Mouse (Mus musculus) hindbrain, postnatal 0 days (tissue): Measurements from ENCODE around the gene Olfr229. TPM values are rescaled to one million over a fixed set of nuclear protein-coding genes. Genes with fewer than 3 reads are reported as not detected.
"Not testable (repeated sequence)": the region's sequence is repeated elsewhere in the genome, so short reads cannot be mapped to it uniquely, and the experiment has no call there.

Experiments
- ATAC-seq: fragments of 200-750 bp; cut with Nextera tagmentation; 2 replicates; pipeline ENCODE4 v1.8.0; 2017; ENCODE audit warnings: mild to moderate bottlenecking, moderate TSS enrichment, moderate library complexity
- DNase-seq: peaks from one replicate; pipeline ENCODE4 v3.0.0-alpha.2; 2015; ENCODE audit warnings: low spot score
- H3K27ac ChIP-seq: fragments of 300-500 bp; sonication (generic); 2 replicates; pipeline ENCODE4 v1.5.1; 2014; ENCODE audit warnings: mild to moderate bottlenecking
- H3K27me3 ChIP-seq: fragments of 300-500 bp; sonication (generic); 2 replicates; pipeline ENCODE4 v1.6.1; 2014; ENCODE audit warnings: low read length, mixed read lengths; ENCODE audit not compliant: insufficient read depth
- H3K36me3 ChIP-seq: fragments of 300-500 bp; sonication (generic); 2 replicates; pipeline ENCODE4 v1.6.1; 2014; ENCODE audit warnings: low read length, mixed read lengths; ENCODE audit not compliant: insufficient read depth
- H3K4me1 ChIP-seq: fragments of 300-500 bp; sonication (generic); 2 replicates; pipeline ENCODE4 v1.6.1; 2014; ENCODE audit warnings: antibody characterized with exemption, low read length, mixed read lengths; ENCODE audit not compliant: insufficient read depth
- H3K4me2 ChIP-seq: fragments of 300-500 bp; sonication (generic); 2 replicates; pipeline ENCODE4 v1.6.1; 2014; ENCODE audit warnings: low read depth, mild to moderate bottlenecking, low read length, moderate library complexity, mixed read lengths
- H3K4me3 ChIP-seq: fragments of 300-500 bp; sonication (generic); 2 replicates; pipeline ENCODE4 v1.5.1; 2014; ENCODE audit warnings: low read length
- H3K9ac ChIP-seq: fragments of 300-500 bp; sonication (generic); replicated peaks from 2 replicates; pipeline ENCODE4 v1.6.1; 2014; ENCODE audit warnings: mild to moderate bottlenecking, low read length, moderate library complexity, mixed read lengths
- H3K9me3 ChIP-seq: fragments of 300-500 bp; sonication (generic); 2 replicates; pipeline ENCODE4 v1.6.1; 2016; ENCODE audit warnings: low read length, mixed read lengths
- CTCF ChIP-seq: IDR thresholded peaks from 2 replicates; pipeline ENCODE4 v1.5.1; 2016; ENCODE audit warnings: antibody characterized with exemption, control low read depth, low read depth
- WGBS: fragments of 180-500 bp; shearing (Covaris S2); extraction: QIAGEN DNeasy Blood & Tissue Kit; methylation state at CpG from one replicate; pipeline ENCODE4 v1.1.7; 2014; 5-methylcytosine and 5-hydroxymethylcytosine counted together
- polyA plus RNA-seq: library from polyadenylated mRNA; unstranded; fragments of >200 nt; fragmentation: Nextera tagmentation; extraction: Ambion mirVana; gene quantifications from 2 replicates; pipeline ENCODE4 v1.2.1, GENCODE M21; 2015
- total RNA-seq: library from RNA; depleted of rRNA; stranded (reverse); fragments of >200 nt; gene quantifications from 2 replicates; pipeline ENCODE4 v1.2.3, GENCODE M21; 2014; rRNA removed

Olfr229 gene
- total and polyA plus RNA-seq, 2 experiments from 2014 or later, result not detected

DNA sequence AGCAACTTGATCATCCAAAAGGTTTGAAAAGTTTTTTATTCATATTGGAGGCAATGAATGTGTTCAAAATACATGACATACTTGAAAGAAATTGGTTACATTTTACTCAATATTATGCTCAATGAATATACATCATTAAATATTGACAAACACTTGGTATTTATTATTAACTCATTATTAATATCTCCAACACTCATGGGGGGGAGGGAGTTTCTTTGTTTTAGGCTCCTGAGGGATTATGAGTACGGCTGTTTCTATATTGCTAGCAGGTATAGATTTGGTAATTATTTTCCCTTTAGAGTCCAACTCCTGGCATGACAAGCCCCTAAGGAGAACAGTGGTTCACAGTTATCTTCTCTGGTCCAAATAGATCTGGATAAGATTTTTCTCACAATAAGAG lies 30.1 kb downstream of the Olfr229 start, which contains the start of gene Olfr974:
Olfr974 (plus strand) TSS at position 301 of the 400 bp plus-strand sequence.
- ATAC-seq, result no peak
- Histone ChIP-seq H3K4me2 (no peak within 1 kb of the TSS), H3K9me3 (no peaks in the 10 kb centered on the region), H3K36me3 (no peaks in the 10 kb centered on the region), H3K4me3 (no peak within 1 kb of the TSS), H3K27ac (no peak within 1 kb of the TSS), H3K4me1 (no peaks in the 10 kb centered on the region), H3K9ac (no peak within 1 kb of the TSS), H3K27me3 (no peaks in the 10 kb centered on the region)
- DNase-seq, result no peak
- no peak for TF ChIP-seq CTCF
- WGBS, result 87% methylated on average over 1 of the region's 1 CpGs

DNA sequence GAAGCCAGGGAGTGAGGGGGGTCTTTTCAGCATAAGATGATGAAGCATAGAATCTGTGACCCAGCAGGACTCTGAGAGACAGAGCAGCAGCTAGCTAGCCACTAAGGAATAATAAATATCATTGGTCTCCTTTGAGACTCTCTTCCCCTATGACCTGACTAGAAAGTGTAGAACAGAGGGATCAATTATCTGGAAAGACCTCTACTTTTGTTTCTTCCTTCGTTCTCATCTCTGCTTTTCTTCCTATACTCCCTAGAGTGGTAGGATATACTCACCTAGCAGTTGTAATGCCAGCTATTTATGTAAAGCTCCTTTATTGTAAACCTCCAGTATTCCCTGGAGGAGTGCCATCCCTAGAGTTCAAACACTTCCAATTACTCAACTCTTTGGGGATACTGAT lies 44.8 kb downstream of the Olfr229 start, which contains the start of gene Olfr975:
Olfr975 (minus strand) TSS at position 101 of the 400 bp plus-strand sequence.
- Histone ChIP-seq H3K9ac (no peak within 1 kb of the TSS), H3K4me2 (no peak within 1 kb of the TSS), H3K9me3 (no peaks in the 10 kb centered on the region), H3K27me3 (no peaks in the 10 kb centered on the region), H3K36me3 (no peaks in the 10 kb centered on the region), H3K27ac (no peak within 1 kb of the TSS), H3K4me3 (no peak within 1 kb of the TSS), H3K4me1 (no peaks in the 10 kb centered on the region)
- no peak for DNase-seq
- WGBS, result 48% methylated on average over 1 of the region's 1 CpGs
- ATAC-seq, result no peak
- TF ChIP-seq CTCF, result no peak

DNA sequence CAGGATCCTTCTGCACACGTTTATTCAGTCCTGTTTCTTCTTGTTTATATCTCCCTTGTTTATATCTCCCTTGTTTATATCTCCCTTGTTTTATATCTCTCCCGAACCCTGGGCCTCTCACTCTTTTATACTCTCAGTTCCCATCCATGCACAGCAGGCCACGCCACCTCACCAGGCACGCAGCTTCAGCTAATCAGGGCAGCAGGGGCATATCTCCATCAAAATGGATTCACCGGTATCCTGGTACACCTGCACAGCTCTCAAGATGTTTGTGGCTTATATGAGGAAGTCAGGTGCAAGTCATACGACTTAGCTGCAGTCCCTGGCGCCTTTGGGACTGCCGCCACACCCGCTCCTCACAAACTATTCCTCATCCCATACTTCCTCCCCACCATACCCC lies 53.9 kb downstream of the Olfr229 start, which contains the start of gene Olfr976:
Olfr976 (minus strand) TSS at position 101 of the 400 bp plus-strand sequence.
- H3K27me3 ChIP-seq, H3K4me3 ChIP-seq, H3K4me2 ChIP-seq, H3K36me3 ChIP-seq, H3K9me3 ChIP-seq, H3K9ac ChIP-seq, H3K4me1 ChIP-seq, ATAC-seq, DNase-seq, H3K27ac ChIP-seq: not testable (repeated sequence)
- 86% methylated on average over 5 of the region's 9 CpGs for WGBS

Other genes starting within 250 kb of the Olfr229 start
- gene Olfr963, start 240.1 kb upstream of the Olfr229 start, total RNA-seq, result not detected in 2 replicates
- gene Olfr963, start 240.1 kb upstream of the Olfr229 start, polyA plus RNA-seq, result not detected in 2 replicates
- gene Olfr149, start 200.2 kb upstream of the Olfr229 start, total RNA-seq, result not detected in 2 replicates
- not detected in 2 replicates for gene Olfr149, start 200.2 kb upstream of the Olfr229 start, polyA plus RNA-seq
- not detected in 2 replicates for gene Olfr965, start 196.0 kb upstream of the Olfr229 start, total RNA-seq
- gene Olfr965, start 196.0 kb upstream of the Olfr229 start, polyA plus RNA-seq, result not detected in 2 replicates
- not detected in 2 replicates for gene Olfr150, start 176.4 kb upstream of the Olfr229 start, total RNA-seq
- gene Olfr150, start 176.4 kb upstream of the Olfr229 start, polyA plus RNA-seq, result not detected in 2 replicates
- gene Olfr967, start 161.1 kb upstream of the Olfr229 start, total RNA-seq, result not detected in 2 replicates
- not detected in 2 replicates for gene Olfr967, start 161.1 kb upstream of the Olfr229 start, polyA plus RNA-seq
- gene Olfr968, start 124.1 kb upstream of the Olfr229 start, total RNA-seq, result not detected in 2 replicates
- gene Olfr968, start 124.1 kb upstream of the Olfr229 start, polyA plus RNA-seq, result not detected in 2 replicates
- gene Olfr969, start 116.4 kb upstream of the Olfr229 start, total RNA-seq, result not detected in 2 replicates
- not detected in 2 replicates for gene Olfr969, start 116.4 kb upstream of the Olfr229 start, polyA plus RNA-seq
- not detected in 2 replicates for gene Olfr970, start 98.5 kb upstream of the Olfr229 start, total RNA-seq
- not detected in 2 replicates for gene Olfr970, start 98.5 kb upstream of the Olfr229 start, polyA plus RNA-seq
- not detected in 2 replicates for gene Olfr971, start 70.5 kb upstream of the Olfr229 start, total RNA-seq
- not detected in 2 replicates for gene Olfr971, start 70.5 kb upstream of the Olfr229 start, polyA plus RNA-seq
- not detected in 2 replicates for gene Olfr972, start 40.9 kb upstream of the Olfr229 start, total RNA-seq
- gene Olfr972, start 40.9 kb upstream of the Olfr229 start, polyA plus RNA-seq, result not detected in 2 replicates
- not detected in 2 replicates for gene Olfr974, start 30.2 kb downstream of the Olfr229 start, total RNA-seq
- not detected in 2 replicates for gene Olfr974, start 30.2 kb downstream of the Olfr229 start, polyA plus RNA-seq
- not detected in 2 replicates for gene Olfr975, start 44.7 kb downstream of the Olfr229 start, total RNA-seq
- gene Olfr975, start 44.7 kb downstream of the Olfr229 start, polyA plus RNA-seq, result 0.05 TPM in 1 of 2 replicates, not detected in the other
- not detected in 2 replicates for gene Olfr976, start 53.8 kb downstream of the Olfr229 start, total RNA-seq
- not detected in 2 replicates for gene Olfr976, start 53.8 kb downstream of the Olfr229 start, polyA plus RNA-seq
- not detected in 2 replicates for gene Olfr978, start 84.8 kb downstream of the Olfr229 start, total RNA-seq
- not detected in 2 replicates for gene Olfr978, start 84.8 kb downstream of the Olfr229 start, polyA plus RNA-seq
- gene Olfr979, start 96.1 kb downstream of the Olfr229 start, total RNA-seq, result not detected in 2 replicates
- not detected in 2 replicates for gene Olfr979, start 96.1 kb downstream of the Olfr229 start, polyA plus RNA-seq
- gene Olfr980, start 102.2 kb downstream of the Olfr229 start, total RNA-seq, result not detected in 2 replicates
- not detected in 2 replicates for gene Olfr980, start 102.2 kb downstream of the Olfr229 start, polyA plus RNA-seq
- not detected in 2 replicates for gene Olfr981, start 114.1 kb downstream of the Olfr229 start, total RNA-seq
- not detected in 2 replicates for gene Olfr981, start 114.1 kb downstream of the Olfr229 start, polyA plus RNA-seq
- gene Olfr982, start 166.5 kb downstream of the Olfr229 start, total RNA-seq, result not detected in 2 replicates
- gene Olfr982, start 166.5 kb downstream of the Olfr229 start, polyA plus RNA-seq, result not detected in 2 replicates
- not detected in 2 replicates for gene Olfr983, start 186.3 kb downstream of the Olfr229 start, total RNA-seq
- not detected in 2 replicates for gene Olfr983, start 186.3 kb downstream of the Olfr229 start, polyA plus RNA-seq
- gene Olfr984, start 206.9 kb downstream of the Olfr229 start, total RNA-seq, result not detected in 2 replicates
- gene Olfr984, start 206.9 kb downstream of the Olfr229 start, polyA plus RNA-seq, result not detected in 2 replicates
- gene Olfr985, start 222.8 kb downstream of the Olfr229 start, total RNA-seq, result not detected in 2 replicates
- gene Olfr985, start 222.8 kb downstream of the Olfr229 start, polyA plus RNA-seq, result not detected in 2 replicates
- not detected in 2 replicates for gene Tmem225, start 240.8 kb downstream of the Olfr229 start, total RNA-seq
- not detected in 2 replicates for gene Tmem225, start 240.8 kb downstream of the Olfr229 start, polyA plus RNA-seq